Mouse (Mus musculus) kidney, adult 2 months (tissue): ENCODE measurements around the gene Sfmbt1.

Source experiments
- CTCF ChIP-seq: fragments of 200-500 bp; conservative IDR thresholded peaks from 2 replicates; pipeline ENCODE4 v1.5.1; 2011; ENCODE audit warnings: low read depth, mild to moderate bottlenecking, control low read depth, low read length, moderate library complexity, mixed read lengths; ENCODE audit not compliant: insufficient read depth, insufficient read length
- POLR2A ChIP-seq: fragments of 200-500 bp; IDR thresholded peaks from one replicate; pipeline ENCODE4 v1.6.1; 2011; ENCODE audit warnings: low read depth, low read length, control low read depth

GRCm38 (mm10) chr14:30711892-30712291 lies 2.8 kb upstream of the Sfmbt1 start:
- TF ChIP-seq CTCF: no peak
- TF ChIP-seq POLR2A: no peak
